Mouse (Mus musculus): ENCODE results near the gene Fbn1.
A peak's percentile ranks its signal among the peaks of the same experiment; 100 is the strongest.

The Fbn1 gene

DNA sequence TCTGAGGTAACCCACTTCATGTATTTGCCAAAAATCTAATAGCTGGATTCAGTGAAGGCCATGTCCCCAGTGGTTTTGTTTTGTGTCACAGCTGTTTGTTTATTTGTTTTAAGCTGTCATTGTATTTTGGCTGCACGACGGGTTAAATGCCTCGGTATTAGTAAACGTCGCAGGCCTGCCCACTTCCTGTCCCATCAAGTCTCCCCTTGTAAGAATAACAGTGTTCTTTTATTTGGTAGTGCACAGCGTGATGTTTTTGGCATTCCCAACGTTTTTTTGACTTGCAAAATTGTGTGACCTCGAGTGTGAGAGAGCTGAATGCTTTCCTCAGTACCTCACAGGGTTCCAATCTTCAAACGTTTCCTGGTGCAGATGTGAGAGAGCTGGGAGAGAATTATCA is 244.0 kb downstream of the Fbn1 start:
- H3K36me3 ChIP-seq (ENCODE audit: control insufficient read depth, insufficient read depth, low read length, poor library complexity, severe bottlenecking): no peaks in the 10 kb centered on the region
- H3K27me3 ChIP-seq (ENCODE audit: control insufficient read depth, insufficient read depth, low read length, poor library complexity, severe bottlenecking): no peaks in the 10 kb centered on the region
- DNase-seq (ENCODE audit: low read depth, low spot score): no peak

DNA sequence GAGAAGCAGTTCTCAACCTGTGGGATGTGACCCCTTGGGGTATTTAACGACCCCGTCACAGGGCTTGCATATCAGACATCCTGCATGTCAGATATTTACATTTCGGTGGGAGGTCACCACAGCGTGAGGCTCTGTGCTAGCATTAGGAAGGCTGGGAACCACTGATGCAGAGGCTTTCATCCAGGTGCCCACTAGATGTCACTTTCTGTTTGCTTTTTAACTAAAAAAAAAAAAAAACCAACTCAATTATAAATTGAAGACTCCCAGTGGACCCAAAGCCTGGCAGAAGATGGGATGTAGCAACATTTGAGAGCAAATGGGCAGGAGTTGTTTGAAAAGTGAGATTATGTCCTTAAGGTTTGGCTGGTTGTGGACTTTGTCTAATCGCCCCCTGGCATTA is 244.7 kb downstream of the Fbn1 start:
- no peak for DNase-seq (ENCODE audit: low read depth, low spot score)
- Histone ChIP-seq H3K36me3 (ENCODE audit: control insufficient read depth, insufficient read depth, low read length, poor library complexity, severe bottlenecking) (0 out of 2 replicates have a peak, but pooled peaks cover under 1% of the 10 kb centered on the region), H3K27me3 (ENCODE audit: control insufficient read depth, insufficient read depth, low read length, poor library complexity, severe bottlenecking) (no peaks in the 10 kb centered on the region)

DNA sequence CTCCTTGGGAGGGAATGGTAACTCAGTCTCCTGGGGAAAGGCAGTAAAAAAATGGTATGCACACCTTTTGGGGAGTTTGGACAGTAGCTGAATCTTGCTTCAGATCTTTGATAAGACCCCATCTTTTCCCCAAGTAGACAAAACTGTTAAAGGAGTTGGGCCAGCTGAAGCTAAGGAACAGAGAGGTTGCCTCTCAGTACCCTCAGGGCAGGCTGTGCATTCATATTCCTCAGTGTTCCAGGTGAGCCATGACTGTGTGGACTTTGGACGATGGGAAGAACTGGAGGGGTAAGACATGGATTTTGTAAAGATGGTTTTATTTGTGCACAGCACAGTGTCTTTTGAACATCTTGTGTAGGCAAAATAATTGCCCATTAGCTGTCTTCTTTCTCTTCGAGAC is 247.5 kb downstream of the Fbn1 start:
- DNase-seq (ENCODE audit: low read depth, low spot score): no peak
- Histone ChIP-seq H3K27me3 (ENCODE audit: control insufficient read depth, insufficient read depth, low read length, poor library complexity, severe bottlenecking) (no peaks in the 10 kb centered on the region), H3K36me3 (ENCODE audit: control insufficient read depth, insufficient read depth, low read length, poor library complexity, severe bottlenecking) (0 out of 2 replicates have a peak, but pooled peaks cover 5% of the 10 kb centered on the region)

DNA sequence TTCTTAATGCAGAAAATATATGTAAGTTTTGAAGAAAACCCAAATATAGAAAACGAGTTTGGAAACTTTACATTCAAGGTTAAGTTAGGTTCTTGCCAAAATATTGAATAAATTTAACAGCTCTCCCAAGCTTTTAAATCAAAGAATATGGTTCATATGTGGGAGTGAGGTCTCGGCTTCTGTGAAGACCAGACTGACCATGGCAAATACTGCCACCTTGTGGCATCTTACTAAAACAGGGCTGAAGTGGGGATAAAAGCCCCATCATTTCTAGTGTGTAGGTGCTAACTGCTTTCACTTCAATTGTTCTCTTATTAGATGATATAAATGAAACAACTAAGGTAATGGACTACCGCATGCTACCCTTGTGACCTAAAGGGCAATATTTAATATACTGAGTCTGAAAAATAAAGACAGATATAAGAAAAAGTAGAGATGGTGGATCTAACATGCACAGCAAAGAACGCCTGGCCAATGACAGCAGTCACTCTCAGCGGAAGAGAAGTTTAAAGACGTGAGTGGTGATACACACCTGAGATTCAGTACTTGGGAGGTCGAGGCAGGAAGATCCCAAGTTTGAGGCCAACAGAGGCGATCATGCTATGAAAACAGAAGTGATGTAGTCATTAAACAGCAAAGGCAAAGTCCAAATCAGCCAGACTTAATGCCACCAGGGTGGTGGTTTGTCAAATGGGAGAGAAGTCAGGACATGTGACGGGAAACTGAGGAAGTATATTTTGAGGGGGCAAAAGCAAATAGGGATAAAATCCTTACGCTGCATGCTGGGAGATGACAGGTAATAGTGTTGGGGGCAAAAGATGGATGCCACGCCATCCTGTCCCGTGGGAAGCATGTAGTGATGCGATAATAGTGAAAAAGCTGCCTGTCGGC is 248.3 kb downstream of the Fbn1 start:
- no peaks in the 10 kb centered on the region for H3K27me3 ChIP-seq (ENCODE audit: control insufficient read depth, insufficient read depth, low read length, poor library complexity, severe bottlenecking)
- peak; percentile 65 for DNase-seq (ENCODE audit: low read depth, low spot score)
- 0 out of 2 replicates have a peak, but pooled peaks cover 5% of the 10 kb centered on the region for H3K36me3 ChIP-seq (ENCODE audit: control insufficient read depth, insufficient read depth, low read length, poor library complexity, severe bottlenecking)

DNA sequence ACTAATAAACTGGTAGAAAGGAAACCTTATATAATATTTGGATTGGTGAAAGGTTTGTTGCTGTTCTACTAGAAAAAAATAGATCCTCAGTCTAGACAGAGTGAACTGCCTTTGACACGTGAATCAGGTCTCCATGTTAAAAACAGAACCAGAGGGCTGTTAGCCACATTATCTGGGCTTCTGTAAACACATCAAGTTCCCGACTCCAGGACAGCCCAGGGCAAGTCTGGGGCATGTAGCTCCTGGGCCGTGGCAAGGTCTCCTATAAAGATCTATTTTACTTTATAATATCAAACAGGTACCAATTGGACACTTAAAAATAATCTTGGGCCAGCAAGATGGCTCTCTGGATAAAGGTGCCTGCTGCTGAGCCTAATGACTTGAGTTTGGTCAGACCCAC is 251.9 kb downstream of the Fbn1 start:
- H3K36me3 ChIP-seq (ENCODE audit: control insufficient read depth, insufficient read depth, low read length, poor library complexity, severe bottlenecking): 0 out of 2 replicates have a peak, but pooled peaks cover 5% of the 10 kb centered on the region
- no peak for DNase-seq (ENCODE audit: low read depth, low spot score)
- no peaks in the 10 kb centered on the region for H3K27me3 ChIP-seq (ENCODE audit: control insufficient read depth, insufficient read depth, low read length, poor library complexity, severe bottlenecking)

DNA sequence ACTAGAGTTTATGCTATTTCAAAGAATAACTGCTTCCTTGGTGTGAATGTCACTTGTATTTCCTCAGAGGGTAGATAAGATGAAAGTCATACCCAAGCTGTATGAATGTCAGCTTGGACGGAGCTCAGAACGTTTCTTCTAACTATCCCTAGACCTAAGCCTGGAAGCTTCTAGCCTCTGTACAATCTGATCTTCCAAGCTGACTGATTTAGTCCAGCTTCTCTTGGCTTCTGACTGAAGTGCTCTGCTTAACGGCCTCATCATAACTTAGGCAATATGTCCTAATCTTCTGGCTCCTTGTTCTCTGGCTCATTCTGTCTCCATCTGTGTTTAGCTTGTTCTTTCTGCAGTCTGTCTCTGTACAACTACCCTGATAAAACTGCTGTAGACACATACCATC is 253.2 kb downstream of the Fbn1 start:
- no peaks in the 10 kb centered on the region for H3K27me3 ChIP-seq (ENCODE audit: control insufficient read depth, insufficient read depth, low read length, poor library complexity, severe bottlenecking)
- 0 out of 2 replicates have a peak, but pooled peaks cover 5% of the 10 kb centered on the region for H3K36me3 ChIP-seq (ENCODE audit: control insufficient read depth, insufficient read depth, low read length, poor library complexity, severe bottlenecking)
- DNase-seq (ENCODE audit: low read depth, low spot score): no peak

DNA sequence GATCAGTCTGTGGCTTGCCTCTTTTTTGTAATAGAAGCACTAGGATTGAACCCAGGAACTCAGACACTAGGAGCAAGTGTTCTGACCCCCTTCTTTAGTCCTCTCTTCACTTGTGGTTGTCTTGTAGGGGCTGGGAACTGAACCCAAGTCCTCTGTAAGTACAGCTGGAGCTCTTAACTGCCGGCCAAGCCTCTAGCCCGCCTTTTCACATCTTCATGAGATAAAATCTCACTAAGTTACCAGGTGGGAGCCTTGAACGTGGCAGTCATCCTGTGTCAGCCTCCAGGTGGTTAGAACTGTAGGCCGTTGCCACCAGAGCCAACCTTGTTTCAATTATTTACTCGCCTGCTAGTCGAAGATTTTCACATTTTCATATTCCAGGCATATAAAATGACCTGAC is 254.1 kb downstream of the Fbn1 start:
- no peak for DNase-seq (ENCODE audit: low read depth, low spot score)
- H3K36me3 ChIP-seq (ENCODE audit: control insufficient read depth, insufficient read depth, low read length, poor library complexity, severe bottlenecking): 0 out of 2 replicates have a peak, but pooled peaks cover 5% of the 10 kb centered on the region
- no peaks in the 10 kb centered on the region for H3K27me3 ChIP-seq (ENCODE audit: control insufficient read depth, insufficient read depth, low read length, poor library complexity, severe bottlenecking)

DNA sequence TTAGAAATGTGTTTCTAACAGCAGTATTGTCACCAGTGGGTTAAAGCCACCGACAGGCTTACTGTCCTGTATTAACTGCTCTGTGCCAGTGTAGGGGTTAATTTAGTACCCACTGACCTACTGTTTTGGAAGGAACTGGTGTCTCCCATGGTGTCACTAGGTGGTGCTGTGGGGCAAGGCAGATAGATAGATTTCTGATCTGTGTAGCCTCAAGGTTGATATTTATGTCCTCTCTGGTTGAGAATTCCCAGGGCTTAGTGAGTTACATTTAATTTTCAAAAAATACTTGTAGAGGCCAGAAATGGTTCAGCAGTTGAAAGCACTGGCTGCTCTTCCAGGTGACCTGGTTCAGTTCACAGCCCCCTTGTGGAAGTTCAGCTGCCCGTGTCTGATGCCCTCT is 255.5 kb downstream of the Fbn1 start:
- peak; percentile 70 for DNase-seq (ENCODE audit: low read depth, low spot score)
- H3K27me3 ChIP-seq (ENCODE audit: control insufficient read depth, insufficient read depth, low read length, poor library complexity, severe bottlenecking): no peaks in the 10 kb centered on the region
- no peaks in the 10 kb centered on the region for H3K36me3 ChIP-seq (ENCODE audit: control insufficient read depth, insufficient read depth, low read length, poor library complexity, severe bottlenecking)

DNA sequence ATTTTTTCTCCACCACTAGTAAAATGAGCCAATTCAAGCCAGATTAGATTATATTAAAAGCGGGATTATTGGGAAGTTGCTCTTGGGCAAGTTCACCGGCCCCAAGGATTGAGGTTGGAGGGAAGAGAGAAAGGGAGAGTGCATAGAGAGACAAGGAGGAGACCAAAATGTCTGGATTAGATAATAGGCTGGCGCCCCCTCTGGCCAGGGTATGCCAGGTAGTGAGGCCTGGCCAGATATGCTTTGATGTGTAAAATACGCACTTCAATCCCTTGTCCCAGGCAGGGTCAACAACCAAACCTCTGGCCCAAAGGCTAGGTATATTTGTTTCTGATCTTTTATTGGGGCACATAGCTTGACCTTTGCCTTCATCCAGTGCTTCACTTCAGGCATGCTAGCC is 256.0 kb downstream of the Fbn1 start:
- no peaks in the 10 kb centered on the region for H3K27me3 ChIP-seq (ENCODE audit: control insufficient read depth, insufficient read depth, low read length, poor library complexity, severe bottlenecking)
- no peaks in the 10 kb centered on the region for H3K36me3 ChIP-seq (ENCODE audit: control insufficient read depth, insufficient read depth, low read length, poor library complexity, severe bottlenecking)
- DNase-seq (ENCODE audit: low read depth, low spot score): peak; percentile 33
